Mouse (Mus musculus): ENCODE data around the gene Myo1e. TPM values are rescaled to one million over a fixed set of nuclear protein-coding genes. Genes with fewer than 3 reads are reported as not detected.

The Myo1e gene
- polyA plus RNA-seq, 1 experiment from 2014 or later = 13.3 TPM

GRCm38 (mm10) chr9:70366898-70367297 lies 159.7 kb downstream of the Myo1e start:
- 82% methylated on average over 6 of the region's 6 CpGs for WGBS
- no peak for DNase-seq (ENCODE audit: low spot score)
- no peak overlapping the region for H3K27ac ChIP-seq
- no peaks in the 10 kb centered on the region for H3K27me3 ChIP-seq (ENCODE audit: insufficient read depth, poor library complexity, severe bottlenecking)
- no peaks in the 10 kb centered on the region for H3K9me3 ChIP-seq
- no peak overlapping the region for H3K4me3 ChIP-seq
- peaks cover 74% of the 10 kb centered on the region for H3K36me3 ChIP-seq
- H3K4me1 ChIP-seq = 0 out of 2 replicates have a peak, but pooled peaks cover 4% of the 10 kb centered on the region

- 0 out of 2 replicates have a peak, but pooled peaks cover 4% of the 10 kb centered on the region for H3K4me1 ChIP-seq
- H3K4me3 ChIP-seq = no peak overlapping the region
- DNase-seq (ENCODE audit: low spot score) = no peak
- no peaks in the 10 kb centered on the region for H3K9me3 ChIP-seq
- H3K36me3 ChIP-seq = peaks cover 47% of the 10 kb centered on the region
- 78% methylated on average over 5 of the region's 5 CpGs for WGBS
- no peak overlapping the region for H3K27ac ChIP-seq
- no peaks in the 10 kb centered on the region for H3K27me3 ChIP-seq (ENCODE audit: insufficient read depth, poor library complexity, severe bottlenecking)
These were observed 164.5 kb downstream of the Myo1e start for GRCm38 (mm10) chr9:70371638-70372037.

GRCm38 (mm10) chr9:70379502-70380467 lies 172.6 kb downstream of the Myo1e start:
- Histone ChIP-seq H3K4me3 (no peak overlapping the region), H3K27ac (no peak overlapping the region), H3K4me1 (no peaks in the 10 kb centered on the region), H3K36me3 (peaks cover 60% of the 10 kb centered on the region), H3K9me3 (no peaks in the 10 kb centered on the region), H3K27me3 (ENCODE audit: insufficient read depth, poor library complexity, severe bottlenecking) (no peaks in the 10 kb centered on the region)
- 91% methylated on average over 7 of the region's 7 CpGs for WGBS
- DNase-seq (ENCODE audit: low spot score) = no peak

GRCm38 (mm10) chr9:70382091-70382490 lies 174.9 kb downstream of the Myo1e start:
- Histone ChIP-seq H3K27me3 (ENCODE audit: insufficient read depth, poor library complexity, severe bottlenecking) (no peaks in the 10 kb centered on the region), H3K4me3 (no peak overlapping the region), H3K27ac (no peak overlapping the region), H3K4me1 (no peaks in the 10 kb centered on the region), H3K9me3 (no peaks in the 10 kb centered on the region), H3K36me3 (peaks cover 59% of the 10 kb centered on the region)
- DNase-seq (ENCODE audit: low spot score) = no peak
- 63% methylated on average over 12 of the region's 12 CpGs for WGBS

GRCm38 (mm10) chr9:70383750-70384149 lies 176.6 kb downstream of the Myo1e start:
- Histone ChIP-seq H3K4me3 (no peak overlapping the region), H3K27ac (no peak overlapping the region), H3K4me1 (no peaks in the 10 kb centered on the region), H3K36me3 (peaks cover 42% of the 10 kb centered on the region), H3K27me3 (ENCODE audit: insufficient read depth, poor library complexity, severe bottlenecking) (no peaks in the 10 kb centered on the region), H3K9me3 (no peaks in the 10 kb centered on the region)
- WGBS = 77% methylated on average over 10 of the region's 10 CpGs
- no peak for DNase-seq (ENCODE audit: low spot score)

- 91% methylated on average over 4 of the region's 4 CpGs for WGBS
- H3K27me3 ChIP-seq (ENCODE audit: insufficient read depth, poor library complexity, severe bottlenecking) = no peaks in the 10 kb centered on the region
- no peak overlapping the region for H3K27ac ChIP-seq
- H3K4me3 ChIP-seq = no peak overlapping the region
- H3K36me3 ChIP-seq = peaks cover 39% of the 10 kb centered on the region
- H3K4me1 ChIP-seq = no peaks in the 10 kb centered on the region
- H3K9me3 ChIP-seq = no peaks in the 10 kb centered on the region
- no peak for DNase-seq (ENCODE audit: low spot score)
These were observed 177.3 kb downstream of the Myo1e start for GRCm38 (mm10) chr9:70384494-70384893.

GRCm38 (mm10) chr9:70384958-70385728 lies 178.0 kb downstream of the Myo1e start:
- H3K36me3 ChIP-seq = peaks cover 39% of the 10 kb centered on the region
- 79% methylated on average over 18 of the region's 18 CpGs for WGBS
- DNase-seq (ENCODE audit: low spot score) = no peak
- no peak overlapping the region for H3K27ac ChIP-seq
- H3K27me3 ChIP-seq (ENCODE audit: insufficient read depth, poor library complexity, severe bottlenecking) = no peaks in the 10 kb centered on the region
- H3K4me1 ChIP-seq = no peaks in the 10 kb centered on the region
- H3K9me3 ChIP-seq = no peaks in the 10 kb centered on the region
- no peak overlapping the region for H3K4me3 ChIP-seq

GRCm38 (mm10) chr9:70387410-70388119 lies 180.4 kb downstream of the Myo1e start:
- Histone ChIP-seq H3K27ac (no peak overlapping the region), H3K9me3 (no peaks in the 10 kb centered on the region)

GRCm38 (mm10) chr9:70389548-70389947 lies 182.4 kb downstream of the Myo1e start:
- Histone ChIP-seq H3K36me3 (peaks cover 12% of the 10 kb centered on the region; the same call in 1 of the 2 replicates), H3K27ac (no peak overlapping the region), H3K4me1 (no peaks in the 10 kb centered on the region; the same call in 1 of the 2 replicates), H3K27me3 (ENCODE audit: insufficient read depth, poor library complexity, severe bottlenecking) (no peaks in the 10 kb centered on the region), H3K4me3 (no peak overlapping the region), H3K9me3 (no peaks in the 10 kb centered on the region)
- WGBS = 89% methylated on average over 3 of the region's 3 CpGs
- no peak for DNase-seq (ENCODE audit: low spot score)

More at GRCm38 (mm10) chr9:70387410-70388119, 180.4 kb downstream of the Myo1e start:
- Histone ChIP-seq H3K36me3 (peaks cover 25% of the 10 kb centered on the region), H3K4me1 (no peaks in the 10 kb centered on the region; the same call in 1 of the 2 replicates), H3K27me3 (ENCODE audit: insufficient read depth, poor library complexity, severe bottlenecking) (no peaks in the 10 kb centered on the region), H3K4me3 (no peak overlapping the region)
- no peak for DNase-seq (ENCODE audit: low spot score)
- WGBS = 84% methylated on average over 4 of the region's 4 CpGs

GRCm38 (mm10) chr9:70391042-70391441 lies 183.9 kb downstream of the Myo1e start:
- 87% methylated on average over 5 of the region's 5 CpGs for whole genome bisulfite sequencing
- H3K27ac ChIP-seq = no peak overlapping the region
- no peaks in the 10 kb centered on the region; the same call in 1 of the 2 replicates for H3K4me1 ChIP-seq

GRCm38 (mm10) chr9:70391660-70392562 lies 184.8 kb downstream of the Myo1e start:
- 70% methylated on average over 12 of the region's 12 CpGs for WGBS
- Histone ChIP-seq H3K9me3 (no peaks in the 10 kb centered on the region), H3K36me3 (peaks cover 15% of the 10 kb centered on the region), H3K27ac (no peak overlapping the region), H3K27me3 (ENCODE audit: insufficient read depth, poor library complexity, severe bottlenecking) (no peaks in the 10 kb centered on the region), H3K4me3 (no peak overlapping the region), H3K4me1 (no peaks in the 10 kb centered on the region; the same call in 1 of the 2 replicates)
- DNase-seq (ENCODE audit: low spot score) = no peak

More at GRCm38 (mm10) chr9:70391042-70391441, 183.9 kb downstream of the Myo1e start:
- H3K36me3 ChIP-seq = peaks cover 15% of the 10 kb centered on the region
- no peak overlapping the region for H3K4me3 ChIP-seq
- H3K9me3 ChIP-seq = no peaks in the 10 kb centered on the region
- no peak for DNase-seq (ENCODE audit: low spot score)
- no peaks in the 10 kb centered on the region for H3K27me3 ChIP-seq (ENCODE audit: insufficient read depth, poor library complexity, severe bottlenecking)

- Histone ChIP-seq H3K9me3 (no peaks in the 10 kb centered on the region), H3K4me1 (no peaks in the 10 kb centered on the region; the same call in 1 of the 2 replicates), H3K27me3 (ENCODE audit: insufficient read depth, poor library complexity, severe bottlenecking) (no peaks in the 10 kb centered on the region), H3K36me3 (peaks cover 15% of the 10 kb centered on the region), H3K27ac (no peak overlapping the region), H3K4me3 (no peak overlapping the region)
- 21% methylated on average over 6 of the region's 6 CpGs for WGBS
- DNase-seq (ENCODE audit: low spot score) = no peak
These were observed 185.4 kb downstream of the Myo1e start for GRCm38 (mm10) chr9:70392563-70392907.
